Mouse (Mus musculus): ENCODE data around the gene Shroom2.
A peak's percentile ranks its signal among the peaks of the same experiment; 100 is the strongest.
"Not testable (repeated sequence)": the region's sequence is repeated elsewhere in the genome, so short reads cannot be mapped to it uniquely, and the experiment has no call there.

The Shroom2 gene

DNA sequence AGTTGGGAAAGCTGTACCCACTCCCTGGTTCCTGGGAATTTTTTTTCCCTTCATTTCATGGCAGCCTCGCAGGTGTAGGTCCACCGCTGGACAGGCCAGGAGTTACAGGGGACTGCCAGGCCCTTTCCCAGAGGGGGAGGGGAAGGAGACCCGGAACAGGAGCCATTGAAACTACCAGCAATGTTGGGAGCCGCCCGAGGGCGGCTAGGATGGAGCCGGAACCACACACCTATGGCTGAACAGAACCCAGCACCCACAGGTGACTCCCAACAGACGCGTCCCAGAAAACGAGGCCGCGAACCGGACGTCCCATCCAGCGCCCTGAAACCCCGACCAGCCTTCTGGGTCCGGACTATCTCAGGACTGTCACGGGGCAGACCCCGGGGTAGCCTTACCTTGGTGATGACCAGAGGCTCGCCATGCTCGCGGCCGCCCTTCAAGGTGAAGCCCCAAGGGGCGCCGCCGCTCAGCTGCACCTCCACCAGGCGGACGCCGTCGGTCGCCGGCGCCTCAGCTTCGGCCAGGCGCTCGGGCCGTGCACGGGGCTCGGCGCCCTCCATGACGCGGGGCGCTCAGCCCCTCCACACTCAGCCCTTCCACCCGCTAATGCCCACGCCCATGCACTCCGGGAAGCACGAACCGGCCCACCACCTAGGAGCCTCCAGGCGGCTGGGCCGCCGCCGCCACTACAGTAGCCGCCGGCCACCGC is at the start of gene Shroom2:
Shroom2 (minus strand) TSS at position 575 of the 709 bp plus-strand sequence.
- DNase-seq (ENCODE audit: extremely low read depth, low read depth): no peak

DNA sequence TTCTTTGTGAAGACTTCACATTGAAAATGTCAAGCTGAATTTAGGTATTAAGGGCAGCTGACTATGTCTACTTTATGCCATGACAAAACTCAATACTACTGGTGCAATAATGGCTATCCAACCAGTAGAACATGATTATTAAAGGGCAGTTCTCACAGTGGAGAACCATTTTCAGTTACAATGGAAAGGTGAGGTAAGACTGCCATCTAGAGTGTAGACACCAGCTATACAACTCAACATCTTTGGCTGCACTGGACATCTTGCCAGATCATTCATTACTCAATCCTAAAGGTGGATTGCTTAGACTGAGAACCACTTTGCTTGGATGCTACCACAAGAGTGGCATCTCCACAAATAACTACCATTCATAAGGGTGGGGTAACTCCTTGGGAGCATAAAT is 49.7 kb upstream of the Shroom2 start:
- no peak for DNase-seq (ENCODE audit: extremely low read depth, low read depth)

DNA sequence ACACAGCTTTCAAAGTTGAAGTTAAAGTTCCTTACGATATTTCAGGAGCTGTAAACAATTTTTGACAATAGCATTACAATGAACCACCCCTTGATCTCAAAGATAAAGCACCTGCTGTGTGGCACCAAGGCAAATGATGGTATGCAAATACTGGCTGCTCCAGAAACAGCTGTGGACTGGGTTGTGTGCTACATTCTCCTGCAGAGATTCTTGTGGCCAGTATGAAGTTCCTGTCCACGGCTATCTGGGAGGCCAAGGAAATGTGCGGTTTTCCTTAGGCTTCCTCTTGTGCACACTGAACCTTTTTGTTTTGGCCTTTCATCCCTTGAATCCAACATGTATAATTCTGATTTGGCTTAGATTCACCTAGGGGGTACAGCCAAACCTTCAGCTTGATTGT is 44.1 kb upstream of the Shroom2 start:
- DNase-seq (ENCODE audit: extremely low read depth, low read depth): no peak

DNA sequence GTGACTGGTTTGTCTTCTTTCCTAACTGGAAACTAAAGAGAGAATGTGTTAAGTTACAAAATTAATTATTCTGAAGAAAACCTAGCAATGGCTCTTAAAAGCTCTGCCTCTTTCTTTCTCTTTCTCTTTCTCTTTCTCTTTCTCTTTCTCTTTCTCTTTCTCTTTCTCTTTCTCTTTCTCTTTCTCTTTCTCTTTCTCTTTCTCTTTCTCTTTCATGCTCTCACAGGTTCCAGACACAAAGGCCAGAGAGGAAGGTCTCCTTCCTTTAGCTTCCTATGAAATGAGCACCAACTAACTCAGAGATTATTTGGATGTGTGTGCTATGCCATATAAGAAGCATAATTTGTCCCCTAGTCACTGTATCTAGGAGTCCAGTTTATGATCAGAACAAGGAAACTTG is 36.1 kb upstream of the Shroom2 start:
- no peak for DNase-seq (ENCODE audit: extremely low read depth, low read depth)

DNA sequence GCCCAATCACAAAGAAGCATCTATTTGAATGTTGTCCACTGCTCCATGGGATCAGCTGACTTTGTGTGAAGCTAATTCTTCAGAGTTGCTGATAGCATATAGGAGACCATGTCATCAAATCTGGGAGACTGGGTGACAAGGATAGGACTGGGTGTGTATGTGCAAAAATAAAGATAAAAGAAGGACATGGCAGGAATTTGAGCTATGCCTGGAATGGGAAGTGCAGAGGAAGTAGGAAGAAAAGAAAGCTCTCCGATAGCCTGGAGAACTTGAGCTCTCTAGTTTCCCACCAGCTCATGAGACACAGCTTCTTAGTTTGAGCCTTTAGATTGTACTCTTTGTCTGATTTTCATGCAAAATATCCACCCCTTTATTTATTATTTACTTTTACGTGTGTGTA is 19.3 kb upstream of the Shroom2 start:
- DNase-seq (ENCODE audit: extremely low read depth, low read depth): no peak

DNA sequence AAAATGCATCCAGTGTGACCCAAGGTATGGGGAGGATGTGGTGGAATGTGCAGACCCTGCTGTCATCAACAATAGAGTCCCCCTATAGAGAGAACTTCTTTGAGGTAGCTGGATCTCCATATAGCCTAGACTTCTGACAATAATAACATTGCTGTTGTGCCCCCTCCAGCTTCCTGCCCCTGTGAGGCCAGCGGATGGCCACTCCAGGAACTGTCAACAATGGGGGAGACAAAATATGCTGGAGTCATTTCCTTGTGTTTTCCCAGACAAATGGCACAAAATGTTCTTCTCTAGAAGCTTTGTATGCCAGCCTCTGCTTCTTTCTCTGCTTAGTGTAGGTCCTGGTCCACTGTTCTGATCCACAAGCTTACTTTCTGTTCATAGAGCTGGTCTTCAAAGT is 18.9 kb upstream of the Shroom2 start:
- DNase-seq (ENCODE audit: extremely low read depth, low read depth): no peak

DNA sequence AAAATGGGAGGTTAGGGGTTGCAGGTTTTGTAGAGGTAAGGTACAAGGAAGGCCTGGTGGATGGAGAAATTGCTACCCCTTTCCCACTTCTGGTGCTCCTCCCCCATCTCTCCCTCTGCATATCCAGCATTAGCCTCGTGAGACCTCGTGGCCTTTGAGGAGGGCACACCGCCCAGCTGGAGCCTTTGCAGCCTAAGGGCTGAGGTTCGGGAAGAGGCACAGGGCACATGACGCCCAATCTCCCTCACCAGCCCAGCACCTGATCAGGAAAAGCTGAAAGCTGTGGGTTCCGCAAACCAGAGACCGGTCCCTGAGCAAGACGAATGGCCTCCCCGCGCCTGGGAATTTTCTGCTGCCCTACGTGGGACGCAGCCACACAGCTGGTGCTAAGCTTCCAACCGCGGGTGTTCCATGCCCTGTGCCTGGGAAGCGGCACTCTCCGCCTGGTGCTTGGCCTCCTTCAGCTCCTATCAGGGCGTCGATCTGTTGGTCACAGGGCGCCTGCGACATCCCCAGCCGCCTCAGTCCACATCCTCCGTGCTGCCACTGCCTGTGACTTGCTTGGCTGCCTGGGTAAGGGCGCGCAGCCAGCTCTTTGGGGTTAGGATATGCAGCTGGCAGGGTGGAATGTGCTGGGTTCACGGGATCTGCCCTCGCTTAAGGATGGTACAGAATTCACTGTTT is 12.6 kb upstream of the Shroom2 start, which contains the start of gene Gpr143:
Gpr143 (plus strand) TSS at position 202 of the 684 bp plus-strand sequence.
- no peak for DNase-seq (ENCODE audit: extremely low read depth, low read depth)

DNA sequence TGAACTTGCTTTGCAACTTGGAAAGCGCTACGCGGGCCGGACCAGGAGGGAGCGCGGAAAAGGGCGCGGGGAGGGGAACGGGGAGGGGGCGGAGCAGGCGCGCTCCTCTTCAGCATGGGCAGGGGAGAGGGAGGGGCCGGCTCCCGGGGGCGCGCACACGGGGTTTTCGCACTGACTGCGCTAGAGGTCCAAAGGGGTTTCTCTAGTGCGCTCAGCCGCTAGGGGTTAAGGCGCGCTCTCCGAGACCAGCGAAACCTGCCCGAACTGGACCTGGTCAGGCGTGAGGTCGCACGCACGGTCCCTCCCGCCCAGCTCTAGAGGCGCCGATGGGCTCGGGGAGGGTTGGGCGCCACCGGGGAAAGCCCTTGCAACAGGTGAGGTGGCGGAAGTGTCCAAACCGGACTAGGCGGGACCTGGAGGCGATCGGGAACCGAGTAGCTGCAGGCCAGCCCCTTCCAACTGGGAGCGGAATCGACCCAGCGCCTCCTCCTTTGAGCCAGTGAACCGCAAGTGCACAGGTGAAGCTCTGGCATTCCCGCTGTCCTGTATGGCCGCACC is 414 bp upstream of the Shroom2 start:
- no peak for DNase-seq (ENCODE audit: extremely low read depth, low read depth)

DNA sequence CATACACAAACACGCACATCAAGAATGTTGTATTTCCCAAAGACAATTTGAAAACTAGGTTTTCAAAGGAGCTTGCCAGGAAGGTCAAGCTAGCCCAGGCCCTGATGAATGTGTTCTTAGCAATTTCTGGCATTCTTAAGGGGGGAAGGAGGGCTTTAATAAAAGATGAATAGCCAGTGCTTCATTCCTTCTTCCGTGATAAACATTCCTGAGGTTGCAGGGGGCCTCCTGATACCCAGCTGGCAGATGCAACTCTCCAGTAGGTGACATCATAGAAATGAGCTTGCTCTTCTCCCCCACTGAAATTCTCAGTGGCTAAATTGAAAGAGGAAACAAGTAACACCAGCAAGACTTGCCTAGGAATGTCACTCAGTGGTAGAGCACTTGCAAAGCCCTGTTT is 5.1 kb downstream of the Shroom2 start:
- no peak for DNase-seq (ENCODE audit: extremely low read depth, low read depth)

DNA sequence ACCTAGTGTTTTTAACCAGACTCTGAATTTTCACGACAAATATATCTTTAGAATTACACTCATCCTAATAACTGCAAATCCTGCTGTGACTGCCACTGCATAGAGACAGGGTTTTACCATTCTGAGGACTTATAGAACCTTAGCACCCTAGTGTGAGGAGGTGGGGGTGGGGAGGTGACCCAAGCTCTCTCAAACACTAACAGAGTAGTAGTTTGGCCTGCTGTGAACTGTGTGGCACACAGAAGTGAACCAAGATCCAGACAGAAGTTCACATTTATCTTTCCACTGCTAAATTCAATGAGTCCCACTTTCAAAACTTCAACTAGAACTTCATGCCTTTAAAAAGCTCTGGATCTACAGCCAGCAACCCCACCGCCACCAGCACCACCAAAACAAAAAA is 6.4 kb downstream of the Shroom2 start:
- no peak for DNase-seq (ENCODE audit: extremely low read depth, low read depth)

DNA sequence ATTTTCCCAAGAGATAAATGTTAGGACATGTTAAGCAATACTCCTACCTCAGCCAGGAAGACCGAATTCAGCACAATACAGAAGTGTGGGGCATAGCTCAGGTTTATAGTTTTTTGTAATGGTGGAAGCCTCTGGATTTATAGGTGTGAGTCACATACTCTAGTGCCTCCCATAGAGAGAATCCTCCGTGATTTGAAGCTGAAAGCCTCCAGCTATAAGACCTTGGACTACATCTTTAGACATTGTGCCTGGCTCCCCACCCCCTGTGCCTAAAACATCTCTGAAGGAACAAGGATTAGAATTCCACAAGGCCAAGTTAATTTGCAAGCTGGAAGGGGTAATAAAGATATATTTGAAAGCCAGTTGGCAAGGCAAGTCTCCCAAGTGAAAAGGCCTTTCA is 6.8 kb downstream of the Shroom2 start:
- DNase-seq (ENCODE audit: extremely low read depth, low read depth): no peak

DNA sequence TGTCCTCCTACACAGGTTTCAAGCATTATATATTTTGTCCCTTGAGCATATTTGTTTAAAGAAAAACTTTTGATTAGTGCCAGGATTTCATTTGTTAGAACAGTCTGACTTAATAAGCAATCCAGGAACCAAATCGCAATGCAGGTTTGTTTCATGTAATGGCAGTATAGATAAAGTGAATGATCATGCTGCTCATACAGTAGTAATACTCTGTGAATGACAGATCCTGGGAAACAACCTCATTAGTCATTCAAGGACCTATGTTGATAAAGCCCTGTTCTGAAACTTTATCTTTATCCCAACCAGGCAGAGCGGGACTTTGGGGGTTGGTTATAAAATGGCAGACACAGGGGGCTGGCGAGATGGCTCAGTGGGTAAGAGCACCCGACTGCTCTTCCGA is 13.0 kb downstream of the Shroom2 start:
- no peak for DNase-seq (ENCODE audit: extremely low read depth, low read depth)

DNA sequence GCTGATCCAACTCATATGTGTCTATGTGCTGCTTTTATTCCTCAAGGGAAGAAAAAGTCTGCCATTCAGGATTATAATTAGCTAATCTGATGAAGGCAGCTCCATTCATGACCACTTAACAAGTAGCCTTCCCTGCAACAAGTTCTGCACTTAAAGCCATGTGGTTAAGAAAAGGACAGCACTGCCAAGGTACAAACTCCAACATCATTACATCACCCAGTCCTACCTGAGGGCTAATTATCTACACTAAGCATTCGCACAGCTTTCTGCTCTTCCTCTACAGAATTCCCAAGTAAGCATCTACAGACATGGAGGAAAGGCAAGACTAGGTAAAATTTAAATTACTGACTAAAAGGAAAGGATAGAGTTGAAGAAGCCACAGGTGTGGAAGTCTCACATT is 13.4 kb downstream of the Shroom2 start:
- DNase-seq (ENCODE audit: extremely low read depth, low read depth): no peak

DNA sequence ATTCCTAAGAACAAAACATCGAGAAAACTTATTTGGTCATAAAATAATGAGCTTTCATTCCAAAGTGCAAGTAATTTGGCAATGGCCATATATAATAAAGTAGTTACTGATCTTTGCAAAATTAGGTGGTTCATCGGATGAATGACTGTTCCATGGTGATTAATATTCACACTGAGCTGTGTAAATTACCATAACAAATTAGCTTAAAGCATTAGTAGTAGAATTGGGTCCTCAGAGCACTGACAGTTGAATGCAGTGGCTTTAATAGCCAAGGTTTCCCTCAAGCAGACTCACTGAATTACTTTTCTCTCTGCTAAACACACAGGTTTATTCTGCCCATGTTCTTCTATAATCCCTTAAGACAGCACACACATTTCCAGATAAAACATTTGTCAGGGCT is 23.3 kb downstream of the Shroom2 start:
- no peak for DNase-seq (ENCODE audit: extremely low read depth, low read depth)

DNA sequence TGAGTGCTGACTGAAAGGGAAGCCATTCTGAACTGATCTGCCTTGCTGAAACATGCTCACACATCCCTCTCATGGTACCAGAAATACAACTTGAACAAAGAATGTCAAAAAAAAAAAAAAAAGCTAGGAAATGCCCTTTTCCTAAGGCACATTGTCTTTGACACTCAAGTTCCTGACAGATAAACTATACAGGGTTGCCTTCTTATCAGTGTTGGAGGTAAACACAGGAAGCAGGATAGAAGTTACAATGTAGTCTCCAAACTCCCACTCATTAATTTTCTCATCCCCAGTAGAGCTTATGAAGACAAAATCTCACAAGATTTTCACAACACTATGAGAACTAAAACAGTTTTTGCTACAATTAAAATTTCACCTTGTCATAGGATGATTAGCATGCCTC is 25.6 kb downstream of the Shroom2 start:
- DNase-seq (ENCODE audit: extremely low read depth, low read depth): no peak

DNA sequence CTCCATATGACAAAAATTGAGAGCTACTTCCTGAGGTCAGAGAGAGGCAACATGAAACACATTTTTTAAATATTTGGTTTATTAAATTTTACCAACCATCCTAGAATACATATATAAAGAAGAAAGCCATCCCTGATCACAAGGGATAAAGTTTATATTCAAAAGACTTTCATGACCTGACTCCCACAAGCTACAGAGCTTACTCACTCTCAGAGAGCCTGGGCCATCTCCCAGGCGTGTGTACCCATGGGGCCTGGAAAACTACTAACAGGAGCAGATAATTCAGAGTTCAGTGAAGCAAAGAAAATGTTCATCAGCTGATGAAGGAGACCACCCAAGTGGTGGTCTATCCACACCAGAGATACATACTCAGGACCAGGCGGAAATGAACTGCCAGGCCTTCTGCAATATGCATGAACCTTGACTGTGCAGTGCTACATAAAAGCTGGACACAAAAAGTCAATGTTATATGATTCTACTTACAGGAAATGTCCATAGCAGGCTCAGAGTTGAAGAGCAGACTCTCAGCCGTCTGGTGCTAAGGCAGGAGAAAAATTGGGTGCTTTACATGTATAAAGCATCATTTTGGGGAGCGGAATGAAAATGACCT is 30.4 kb downstream of the Shroom2 start:
- DNase-seq (ENCODE audit: extremely low read depth, low read depth): no peak

DNA sequence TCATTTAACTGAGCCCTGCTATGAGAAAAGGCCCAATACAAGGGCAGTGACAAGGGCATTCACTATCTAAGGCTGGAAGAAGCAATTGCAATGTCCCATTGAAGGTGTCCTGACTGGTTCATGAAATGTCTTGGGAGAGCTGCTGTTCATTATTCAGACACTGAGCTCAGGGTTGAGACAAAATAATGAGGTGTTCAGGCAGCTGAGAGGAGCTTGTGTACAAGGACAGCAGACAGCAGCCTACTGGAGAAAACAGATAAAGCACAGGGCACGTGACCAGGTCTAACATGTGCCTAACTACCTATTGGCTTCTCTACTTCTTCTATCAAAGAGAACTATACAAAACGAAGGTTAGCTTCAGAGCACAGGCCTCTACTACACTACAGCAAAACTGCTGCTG is 31.1 kb downstream of the Shroom2 start:
- DNase-seq (ENCODE audit: extremely low read depth, low read depth): no peak

DNA sequence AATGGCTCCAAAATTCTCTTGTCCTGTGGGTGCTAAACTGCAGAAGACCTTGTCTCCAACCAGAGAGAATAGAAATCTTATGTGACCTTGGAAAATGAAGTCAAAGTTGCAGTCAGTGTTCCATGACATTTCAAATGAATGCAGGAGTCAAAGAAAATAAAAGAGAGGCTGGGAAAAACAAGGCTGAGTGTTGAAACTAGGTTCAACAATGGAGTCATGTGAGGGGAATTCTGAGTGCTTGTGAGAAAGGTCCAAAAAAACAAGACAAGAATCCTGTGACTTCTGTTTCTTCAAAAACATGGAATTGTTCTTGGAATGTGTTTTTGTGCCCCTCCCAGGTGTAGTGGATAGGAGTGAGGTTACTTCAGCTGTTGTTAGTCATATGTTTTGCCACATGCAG is 34.0 kb downstream of the Shroom2 start:
- DNase-seq (ENCODE audit: extremely low read depth, low read depth): no peak

DNA sequence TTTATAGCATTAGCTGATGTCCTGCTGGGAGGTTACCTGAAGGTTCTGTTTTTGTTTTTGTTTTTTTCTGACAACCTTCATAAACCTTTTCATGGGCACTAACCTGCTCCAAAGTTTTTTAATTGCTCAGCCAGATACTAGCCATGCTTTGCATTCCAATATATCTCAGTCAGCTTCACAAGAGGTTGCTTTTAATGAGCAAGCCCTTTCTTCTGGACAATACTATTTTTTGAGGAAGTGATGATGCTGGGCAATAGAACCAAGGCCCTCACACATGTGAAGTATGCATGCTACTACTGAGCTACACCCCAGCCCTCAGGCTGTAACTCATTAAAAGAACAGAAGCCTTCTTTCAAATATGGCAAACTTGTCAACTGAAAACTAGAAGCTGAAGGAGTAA is 52.6 kb downstream of the Shroom2 start:
- DNase-seq (ENCODE audit: extremely low read depth, low read depth): no peak

DNA sequence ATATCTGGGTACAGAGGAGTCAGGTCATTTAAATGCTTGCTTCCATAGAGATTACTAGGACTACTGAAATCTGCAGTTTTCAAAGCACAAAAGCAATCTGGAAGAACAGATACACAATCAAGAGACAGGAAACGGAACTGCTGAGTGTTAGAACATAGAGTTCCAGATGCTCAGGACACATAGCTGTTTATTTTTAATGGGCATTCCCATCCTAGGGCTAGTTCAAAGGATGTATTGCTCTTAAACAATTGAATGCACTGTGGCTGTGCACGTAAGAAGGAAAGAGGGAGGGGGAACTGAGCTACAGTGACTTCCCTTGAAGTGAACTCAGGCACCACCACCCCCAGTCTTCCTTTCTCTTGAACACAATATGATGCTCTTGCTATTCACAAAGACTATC is 58.5 kb downstream of the Shroom2 start:
- DNase-seq (ENCODE audit: extremely low read depth, low read depth): not testable (repeated sequence)

DNA sequence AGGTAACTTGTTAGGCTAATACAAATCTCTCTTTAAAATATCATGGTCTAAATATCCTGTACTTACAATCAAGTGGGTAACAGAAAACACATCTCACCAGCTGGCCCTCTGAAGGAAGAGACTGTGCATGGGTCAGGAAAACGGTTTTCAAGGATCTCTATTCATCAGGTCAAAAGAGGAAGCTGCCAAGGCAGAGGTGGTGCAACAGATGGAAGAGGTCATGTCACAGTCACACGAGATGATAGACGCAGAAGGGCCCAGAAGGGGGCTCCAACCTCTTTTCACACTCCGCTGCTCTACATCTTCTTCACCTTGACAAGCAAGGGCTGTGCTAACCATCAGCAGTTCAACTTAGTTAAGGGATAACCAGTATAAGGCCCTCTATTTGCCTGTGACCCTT is 60.9 kb downstream of the Shroom2 start:
- DNase-seq (ENCODE audit: extremely low read depth, low read depth): no peak

DNA sequence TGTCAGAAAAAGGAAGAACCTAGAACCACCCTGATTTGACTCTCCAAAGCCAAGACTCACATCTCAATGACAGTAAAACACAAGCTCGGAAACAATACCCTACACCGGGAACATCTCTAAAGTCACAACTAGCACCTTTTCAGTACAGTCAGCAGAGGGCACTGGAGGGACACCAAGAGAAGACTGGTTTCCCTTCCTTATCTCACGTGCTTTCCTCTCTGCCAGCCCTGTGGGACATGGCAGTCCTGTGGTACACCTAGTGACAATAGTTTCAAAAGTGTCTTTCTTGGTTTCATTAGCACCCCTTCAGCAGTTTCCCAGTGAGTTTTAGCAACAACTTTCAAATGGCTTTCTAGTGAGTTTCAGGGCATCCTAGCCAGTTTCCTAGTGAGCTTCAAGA is 63.9 kb downstream of the Shroom2 start:
- DNase-seq (ENCODE audit: extremely low read depth, low read depth): peak; percentile 15

All from MEL-GATA-1-ER (cell line).